Mouse (Mus musculus) bone marrow, adult 2 months (tissue): ENCODE measurements around the gene Acaca.

Experiments used
- CTCF ChIP-seq: fragments of 200-500 bp; IDR thresholded peaks from 2 replicates; pipeline ENCODE4 v1.5.1; 2011; ENCODE audit warnings: low read length, control low read depth; ENCODE audit not compliant: control insufficient read depth, insufficient read depth
- POLR2A ChIP-seq: fragments of 200-500 bp; IDR thresholded peaks from 2 replicates; pipeline ENCODE4 v1.6.1; 2011; ENCODE audit warnings: low read depth, mild to moderate bottlenecking, control low read depth, low read length, borderline replicate concordance; ENCODE audit not compliant: control insufficient read depth

DNA sequence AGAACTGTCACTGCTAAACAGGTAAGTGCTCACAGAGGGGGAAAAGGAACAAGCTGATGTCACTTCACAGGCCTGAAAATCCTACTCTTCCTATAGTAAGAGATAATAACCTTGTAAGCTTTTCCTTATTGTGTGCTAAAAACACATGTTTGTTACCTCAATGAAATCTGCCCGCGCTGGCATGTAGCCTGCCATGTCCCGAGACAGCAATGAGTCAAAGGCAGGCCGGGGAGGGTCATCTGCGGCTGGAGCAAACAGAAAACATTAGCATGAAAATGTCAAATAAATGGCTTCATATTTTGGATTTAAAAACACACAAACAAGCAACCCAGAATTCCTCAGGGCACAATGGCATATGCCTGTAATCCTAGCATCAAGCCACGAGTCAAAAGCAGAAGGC, 25.4 kb upstream of the Acaca start:
- TF ChIP-seq POLR2A (no peak), CTCF (no peak)
